Mouse (Mus musculus): Measurements from ENCODE around the gene Ltb.

GRCm38 (mm10) chr17:35191723-35192122, 2.5 kb upstream of the Ltb start:
- TF ChIP-seq CTCF (IDR thresholded peaks at IDR 0.05; ENCODE audit: low read depth, low read length) = no peak
- no peak for TF ChIP-seq TAL1 (conservative IDR thresholded peaks at IDR 0.05; ENCODE audit: low read depth, low read length)
